Mouse (Mus musculus): Measurements from ENCODE around the gene Ostc.

DNA sequence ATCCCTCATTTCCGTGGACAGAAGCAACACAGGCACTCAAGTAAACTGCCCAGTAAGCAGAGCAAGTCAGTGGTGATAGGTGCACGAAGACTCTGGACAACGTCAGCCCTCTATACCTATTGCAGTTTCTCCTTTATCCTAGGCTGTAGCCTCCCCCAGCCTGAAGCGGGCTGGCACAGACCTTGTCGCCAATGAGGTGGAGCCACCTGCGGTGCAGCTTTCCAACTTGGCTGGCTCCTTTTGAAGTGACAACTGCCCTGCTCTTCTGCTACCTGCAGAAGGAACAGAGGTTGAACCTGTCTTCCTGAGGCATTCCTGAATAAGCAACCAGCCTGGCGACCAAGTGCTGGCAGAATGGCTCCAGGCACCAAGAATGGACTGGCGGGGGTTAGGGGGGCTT, 25.4 kb downstream of the Ostc start:
- TF ChIP-seq POLR2A (IDR thresholded peaks at IDR 0.05; ENCODE audit: low read depth, low read length), result no peak
- no peak for TF ChIP-seq CTCF (conservative IDR thresholded peaks at IDR 0.05; ENCODE audit: insufficient read depth, insufficient read length, low read depth, low read length)

Data from kidney, adult 2 months (tissue).